Mouse (Mus musculus): Measurements from ENCODE around the gene Rtl5.
A peak's percentile ranks its signal among the peaks of the same experiment; 100 is the strongest.

Gene Rtl5

DNA sequence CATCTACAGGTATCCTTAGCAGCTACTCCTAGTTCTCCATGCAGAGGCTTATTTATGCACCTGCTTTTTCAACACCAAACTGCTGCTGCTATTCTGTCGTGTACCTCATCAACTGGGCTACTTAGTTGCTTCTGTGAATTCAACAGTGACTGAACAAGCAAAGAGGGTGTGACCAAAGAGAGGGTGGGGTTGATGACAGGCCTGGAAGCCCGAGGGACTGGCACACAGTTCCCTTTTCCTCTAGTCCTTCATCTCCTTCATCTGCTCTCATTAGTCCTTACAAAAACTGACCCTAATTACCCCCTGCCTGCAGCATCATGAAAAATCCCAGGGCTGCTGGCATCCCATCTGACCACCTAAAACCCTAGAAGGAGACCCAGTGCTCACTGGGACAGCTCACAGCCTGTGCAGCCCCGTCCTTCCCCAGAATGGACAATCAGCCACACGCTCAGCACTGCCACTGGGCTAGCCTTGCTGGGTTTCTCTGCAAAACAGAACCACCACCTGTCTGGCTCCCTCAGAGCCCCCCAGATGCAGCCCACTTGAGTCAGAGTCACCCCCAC lies 5.8 kb downstream of the Rtl5 start:
- DNase-seq, result no peak

DNA sequence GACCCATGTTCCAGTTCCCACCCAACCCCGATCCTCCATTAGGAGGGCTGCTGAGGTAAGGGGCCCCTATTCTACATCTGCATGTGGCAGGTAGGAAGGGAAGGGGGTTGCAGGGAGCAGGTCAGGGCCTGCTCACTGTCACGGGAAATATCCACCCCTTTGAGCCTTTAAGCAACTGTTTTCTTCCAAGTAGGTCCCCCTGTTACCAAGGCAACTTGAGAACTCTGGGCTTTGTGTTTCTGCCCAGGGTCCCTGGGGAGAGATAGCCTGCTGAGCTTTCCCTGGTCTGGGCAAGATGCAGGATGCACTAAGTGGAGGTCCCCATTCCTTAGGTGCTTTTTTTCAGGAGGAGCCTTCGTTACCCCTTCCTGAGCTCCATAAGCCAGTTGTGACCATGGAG lies 7.0 kb downstream of the Rtl5 start:
- no peak for DNase-seq

DNA sequence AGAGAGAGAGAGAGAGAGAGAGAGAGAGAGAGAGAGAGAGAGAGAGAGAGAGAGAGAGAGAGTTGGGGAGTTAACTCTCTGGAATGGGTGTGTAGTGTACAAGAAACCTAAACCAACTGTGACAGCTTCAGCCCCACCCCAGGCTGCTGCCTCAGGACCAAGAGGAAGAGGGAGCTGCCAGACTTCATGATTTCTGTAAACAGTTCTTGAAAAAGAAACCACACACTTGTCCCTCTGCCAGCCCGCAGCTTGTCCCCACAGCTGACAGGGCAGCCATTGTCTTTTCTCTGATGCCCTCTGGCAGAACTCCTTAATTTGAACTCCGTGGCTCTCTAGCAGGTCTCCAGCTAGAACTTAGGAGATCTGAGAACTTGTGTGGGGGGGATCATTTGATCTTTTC lies 10.2 kb downstream of the Rtl5 start:
- peak; percentile 78 to 83 for DNase-seq

DNA sequence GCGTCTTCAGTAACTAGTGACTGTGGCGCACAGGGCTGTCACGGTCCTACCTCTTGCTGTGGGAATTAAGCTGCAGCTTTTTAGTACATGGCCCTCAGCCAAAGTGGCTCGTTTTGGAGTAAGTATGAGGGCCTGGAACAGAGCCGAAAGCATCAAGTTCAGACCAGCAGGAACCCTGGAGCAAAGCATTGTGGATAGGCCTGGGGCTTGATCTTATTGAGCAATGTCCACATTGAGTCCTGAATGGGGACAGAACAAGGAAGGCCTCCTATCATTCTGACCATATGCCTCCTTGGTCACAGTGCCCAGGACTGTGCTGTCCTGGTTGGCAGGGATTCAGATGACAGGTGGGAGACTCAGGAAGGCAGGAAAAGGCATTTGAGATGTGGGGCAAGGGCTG lies 10.9 kb downstream of the Rtl5 start:
- peak; percentile 31 to 36 for DNase-seq

DNA sequence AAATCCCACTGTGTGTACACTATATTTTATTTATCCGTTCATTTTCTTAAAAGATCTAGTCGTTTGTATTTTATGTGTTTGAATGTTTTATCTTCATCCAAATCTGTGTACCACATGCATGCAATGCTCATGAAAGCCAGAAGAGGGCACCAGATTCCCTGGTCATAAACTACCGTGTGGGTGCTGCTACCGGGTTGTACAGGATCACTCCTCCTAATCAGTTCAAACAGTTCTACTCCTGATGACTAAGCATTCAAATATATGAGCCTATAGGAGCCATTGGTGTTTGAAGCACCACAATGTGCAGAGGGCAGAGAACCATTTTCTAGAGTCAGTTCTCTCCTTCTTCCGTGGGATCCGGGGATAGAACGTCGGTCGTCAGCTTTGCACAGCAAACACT lies 11.7 kb downstream of the Rtl5 start:
- DNase-seq, result no peak

DNA sequence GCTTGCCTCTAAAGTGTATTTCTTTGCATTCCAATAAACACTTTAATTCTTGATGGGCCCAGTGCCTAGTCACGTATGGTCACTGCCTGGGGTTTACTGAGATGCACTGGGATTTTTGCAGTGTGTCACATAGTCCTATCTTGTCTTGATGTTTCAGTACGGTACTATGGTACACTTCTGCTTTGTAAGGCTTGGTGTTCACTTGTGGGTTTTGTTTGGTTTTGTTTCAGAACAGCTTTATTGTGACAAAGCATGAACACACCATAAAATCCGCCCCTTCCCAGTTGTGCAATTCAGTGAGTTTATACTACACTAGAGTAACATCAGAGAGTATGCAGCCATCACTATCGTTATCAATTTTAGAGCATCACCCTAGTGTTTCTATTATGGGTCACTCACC lies 17.1 kb downstream of the Rtl5 start:
- no peak for DNase-seq

DNA sequence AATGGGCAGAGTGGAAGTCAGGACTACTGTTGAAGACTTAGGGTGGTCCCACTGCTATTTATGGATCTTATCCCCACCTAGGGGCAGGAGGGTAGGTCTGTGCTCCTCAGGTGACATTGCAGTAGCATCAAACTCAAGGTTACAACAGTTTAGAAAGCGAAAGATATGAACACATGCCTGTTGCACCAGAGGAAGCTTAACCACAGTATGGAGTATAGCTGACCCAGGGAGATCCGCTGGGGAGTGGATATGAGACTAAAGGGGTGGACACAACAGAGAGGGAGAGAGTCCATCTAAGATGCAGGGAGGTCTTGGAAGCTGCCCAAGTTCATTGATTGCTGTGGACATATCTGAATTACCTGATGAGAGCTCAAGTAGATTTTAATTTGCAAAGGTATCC lies 17.7 kb downstream of the Rtl5 start:
- no peak for DNase-seq

DNA sequence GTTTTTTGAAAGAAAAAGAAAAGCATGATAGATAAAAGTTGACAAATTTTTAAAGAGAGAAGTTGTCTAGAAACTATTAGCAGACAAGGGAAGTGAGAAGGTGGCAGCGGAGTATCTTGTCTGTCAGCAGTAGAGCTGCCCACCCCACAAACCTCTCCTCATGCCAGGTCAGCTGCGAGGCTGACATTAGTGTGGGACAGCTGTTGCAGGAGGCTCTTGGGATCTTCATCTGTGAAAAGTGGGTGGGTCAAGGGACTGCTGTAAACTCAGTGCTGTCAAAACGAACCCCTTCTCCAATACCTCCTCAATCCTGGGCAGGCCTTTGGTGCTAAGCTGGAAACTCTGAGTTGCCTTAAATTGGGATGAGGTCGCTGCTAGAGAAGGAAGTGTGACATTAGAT lies 19.9 kb downstream of the Rtl5 start:
- no peak for DNase-seq

DNA sequence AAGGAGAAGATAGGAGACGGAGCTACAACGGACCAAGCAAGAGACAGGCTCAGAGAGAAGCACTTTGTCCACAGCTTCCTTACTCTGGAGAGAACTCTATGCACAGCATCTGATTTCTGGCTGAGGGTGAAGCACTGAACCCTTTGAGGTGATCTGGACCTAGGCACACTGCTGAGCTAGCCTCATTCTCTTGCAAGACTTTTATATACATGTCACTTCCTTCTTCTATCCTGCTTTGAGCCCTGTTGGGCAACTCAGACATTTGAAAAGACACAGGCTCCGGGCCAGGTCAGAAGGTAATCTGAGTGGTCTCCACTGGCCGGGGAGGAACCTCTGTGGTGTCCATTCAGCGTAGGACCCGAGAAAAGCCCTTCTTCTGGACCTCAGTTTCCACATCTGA lies 20.6 kb downstream of the Rtl5 start:
- no peak for DNase-seq

DNA sequence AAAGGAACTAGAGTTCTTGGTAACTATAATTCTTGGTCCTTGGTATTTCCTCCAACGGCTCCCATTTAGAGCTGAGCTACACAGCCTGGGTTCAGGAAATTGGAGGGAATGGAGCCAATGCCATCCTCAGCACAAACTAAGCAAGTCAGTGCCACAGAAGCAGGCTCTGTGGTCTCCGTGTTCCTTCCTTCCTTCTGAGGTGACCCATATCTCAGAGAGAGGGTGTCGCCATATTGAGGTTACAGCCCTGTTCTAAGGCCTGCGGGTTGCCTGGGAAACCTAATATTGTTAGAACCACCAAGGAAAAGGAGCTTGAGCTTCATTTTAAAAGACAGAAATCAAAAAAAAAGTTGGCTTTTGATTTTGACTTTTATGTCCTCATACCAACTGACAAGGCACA lies 28.7 kb downstream of the Rtl5 start:
- no peak for DNase-seq

DNA sequence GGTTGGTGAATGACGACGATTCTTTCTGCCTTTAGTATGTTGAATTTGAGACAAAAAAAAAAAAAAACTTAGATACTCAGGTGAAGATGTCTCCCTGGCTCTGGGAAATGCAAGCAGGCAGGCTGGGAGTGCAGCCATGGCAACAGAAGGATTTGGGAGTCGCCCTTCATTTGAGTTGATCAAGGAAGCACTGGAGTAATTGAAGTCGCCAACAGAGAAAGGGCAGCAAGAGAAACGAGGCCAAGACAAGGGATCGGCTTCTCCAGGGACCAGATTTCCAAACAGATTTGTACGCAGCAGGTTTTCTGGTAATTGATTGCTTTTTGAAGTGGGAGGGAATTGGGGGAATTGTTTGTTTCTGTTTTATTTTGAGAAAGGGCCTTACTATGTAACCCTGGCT lies 29.5 kb downstream of the Rtl5 start:
- DNase-seq, result no peak

DNA sequence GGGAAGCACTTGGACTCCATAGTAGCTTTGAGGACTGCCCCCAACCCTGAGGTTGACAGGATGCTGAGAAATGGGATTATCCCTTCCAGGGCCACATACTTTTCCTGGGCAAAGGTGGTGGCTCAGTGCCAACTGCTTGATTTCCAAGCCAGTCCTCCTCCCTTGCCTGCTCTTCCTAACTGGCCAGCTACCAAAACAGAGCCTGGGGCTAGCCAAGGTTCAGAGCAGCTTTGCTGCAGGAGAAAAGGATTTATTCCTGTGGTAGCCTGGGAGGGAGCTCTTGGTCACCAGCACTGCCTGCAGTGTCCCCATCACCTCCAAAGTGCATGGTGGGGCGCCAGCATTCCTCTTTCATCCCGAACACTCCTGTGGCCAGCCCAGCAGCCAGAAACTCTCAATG lies 33.6 kb downstream of the Rtl5 start:
- DNase-seq, result peak; percentile 33 to 35

DNA sequence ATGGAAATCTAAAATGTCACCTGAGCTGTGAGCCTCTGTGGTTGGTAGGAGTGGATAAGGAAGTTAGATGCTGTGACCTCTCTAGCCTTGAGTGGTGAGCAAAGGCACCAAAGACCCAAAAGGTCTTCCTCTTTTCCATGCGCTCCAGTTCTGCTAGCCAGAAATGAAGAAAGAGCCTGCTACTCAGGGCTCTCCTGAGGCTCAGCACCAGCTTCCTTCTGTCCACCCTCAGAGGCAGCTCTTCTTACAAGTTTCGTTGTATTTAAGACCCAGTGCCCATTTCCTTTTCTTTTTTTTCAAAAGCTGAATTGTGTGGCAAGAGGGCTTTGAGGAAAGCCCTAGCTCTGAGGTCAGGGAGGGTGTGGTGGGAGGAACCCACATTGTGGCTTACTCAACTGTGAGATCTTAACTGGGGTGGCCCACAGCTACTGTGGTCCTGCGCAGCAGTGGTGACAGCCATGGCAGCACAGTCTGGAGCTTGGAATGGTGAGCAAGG lies 34.2 kb downstream of the Rtl5 start:
- DNase-seq, result peak; percentile 19 to 33

DNA sequence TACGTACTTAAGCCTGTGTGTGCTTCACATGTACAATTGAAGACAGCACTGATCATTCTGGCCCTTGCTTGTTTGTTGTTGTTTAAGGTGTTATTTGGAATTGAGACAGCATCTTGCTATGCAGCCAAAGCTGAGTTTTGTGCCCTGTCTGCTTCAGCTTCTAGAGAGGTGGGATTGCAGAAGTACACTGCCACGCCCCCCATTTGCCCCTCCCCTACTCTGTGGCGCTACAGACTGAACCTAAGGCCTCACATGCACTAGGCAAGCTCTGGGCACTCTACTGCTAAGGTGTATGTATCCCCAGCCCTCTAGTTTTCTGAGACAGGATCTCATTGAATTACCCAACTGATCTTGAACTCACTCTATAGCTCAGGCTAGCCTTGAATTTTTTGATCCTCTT lies 35.4 kb downstream of the Rtl5 start:
- DNase-seq, result no peak

DNA sequence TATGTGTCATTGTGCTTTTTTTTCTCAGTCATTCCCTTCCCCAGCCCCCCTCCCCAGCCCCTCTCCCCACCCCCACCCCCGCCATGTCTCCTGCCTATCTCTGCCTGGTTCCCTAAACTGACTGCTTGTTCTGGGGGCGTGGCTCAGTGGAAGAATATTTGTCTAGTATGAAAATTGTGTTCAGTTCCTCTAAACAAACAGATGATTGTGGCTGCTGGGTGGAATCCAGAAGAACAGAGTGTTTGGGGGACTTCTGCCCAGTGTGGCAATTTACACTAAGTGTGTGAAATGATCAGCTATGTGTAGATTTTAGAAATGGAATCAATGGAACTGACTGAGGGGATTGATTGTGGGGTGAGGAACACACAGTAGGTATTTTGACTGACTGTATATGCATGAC lies 37.5 kb downstream of the Rtl5 start:
- no peak for DNase-seq

DNA sequence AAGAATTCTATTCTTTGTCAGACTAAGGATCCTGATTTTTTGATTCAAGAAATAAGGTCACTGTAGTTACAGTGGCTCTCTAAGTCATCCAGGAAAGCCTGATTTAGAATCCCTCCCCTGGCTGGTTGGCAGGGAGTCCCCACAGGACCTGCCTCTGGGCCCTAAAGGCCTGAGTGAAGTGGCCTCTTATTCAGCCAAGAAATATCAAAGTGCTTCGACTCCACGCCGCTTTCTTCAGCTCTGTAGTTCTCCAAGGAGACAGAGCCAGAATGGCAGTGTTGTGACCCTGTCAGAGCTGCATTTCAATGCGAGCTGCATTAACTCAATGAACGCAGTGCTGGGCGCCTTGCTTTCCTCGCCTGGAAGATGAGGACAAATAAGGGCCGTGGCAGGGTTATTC lies 38.7 kb downstream of the Rtl5 start:
- DNase-seq, result no peak

DNA sequence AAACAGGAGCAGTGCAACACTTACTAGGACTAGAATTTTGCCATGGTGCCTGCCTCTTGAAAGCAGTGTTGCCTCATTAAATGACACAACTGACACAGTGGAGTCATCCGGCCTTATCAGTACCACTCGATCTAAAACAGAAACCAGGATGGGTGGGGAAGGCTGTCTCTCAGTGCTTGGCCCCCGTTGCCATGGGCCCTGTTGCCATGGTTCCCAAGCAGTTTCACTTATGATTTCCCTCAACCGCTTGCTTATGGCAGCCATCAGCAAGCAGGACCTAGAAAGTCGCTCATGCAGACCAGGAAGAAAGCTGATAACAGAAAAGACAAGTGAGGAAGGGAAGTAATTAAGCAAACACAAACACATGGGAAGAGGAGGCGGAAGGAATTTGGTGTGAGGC lies 39.3 kb downstream of the Rtl5 start:
- peak; percentile 71 to 72 for DNase-seq

DNA sequence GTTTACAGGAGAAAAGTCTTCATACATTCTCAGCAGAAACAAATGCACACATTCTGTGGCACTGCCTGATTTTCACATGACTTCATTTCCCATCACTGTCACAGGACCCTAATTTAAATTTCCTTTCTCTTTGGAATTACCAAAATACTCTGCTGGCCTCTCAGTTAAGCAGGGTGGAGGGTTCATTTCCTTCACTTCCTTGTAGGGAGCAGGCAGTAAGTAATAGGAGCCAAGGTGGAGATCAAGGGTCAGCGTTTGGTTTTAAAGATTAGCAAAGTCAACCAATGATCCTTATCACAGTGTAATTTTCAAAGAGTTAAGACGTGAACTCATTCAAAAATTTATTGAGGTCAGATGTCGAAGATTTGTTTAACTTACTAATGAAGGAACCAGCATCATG lies 46.1 kb downstream of the Rtl5 start:
- DNase-seq, result no peak

DNA sequence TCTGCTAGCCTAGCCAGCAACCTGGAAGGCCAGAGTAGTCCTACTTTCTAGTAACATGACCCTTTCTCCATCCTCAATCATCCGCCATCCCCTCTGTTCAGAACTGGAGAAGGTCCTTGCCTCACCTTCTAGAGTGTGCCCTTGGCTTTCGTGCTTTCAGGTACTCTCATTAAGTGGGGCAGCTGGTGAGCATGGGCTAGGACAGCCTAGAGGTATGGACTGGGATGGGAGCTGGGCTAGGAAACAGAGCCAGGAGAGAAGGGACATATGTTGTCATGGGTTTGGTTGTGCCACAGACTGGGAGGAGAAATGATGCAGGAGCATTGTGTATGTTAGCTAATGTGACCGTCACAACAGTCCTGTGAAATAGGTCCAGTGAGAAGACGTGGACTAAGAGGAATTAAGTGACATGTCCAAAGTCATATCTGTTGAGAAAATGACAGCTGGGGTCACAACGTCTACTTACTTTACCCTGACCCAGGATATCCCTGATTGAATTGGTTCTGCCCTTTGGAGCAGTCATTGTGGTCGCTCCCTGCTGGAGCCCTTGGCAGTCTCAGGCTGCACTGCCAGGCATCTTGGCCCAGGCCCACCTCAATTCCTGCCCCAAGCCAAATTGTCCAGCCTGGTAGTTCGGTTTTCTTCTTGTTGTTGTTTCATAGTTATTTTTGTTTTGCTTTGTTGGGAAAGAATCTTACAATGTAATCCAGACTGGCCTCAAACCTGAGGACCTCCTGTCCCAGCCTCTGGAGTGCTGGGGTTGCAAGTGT lies 51.4 kb downstream of the Rtl5 start:
- DNase-seq, result no peak

DNA sequence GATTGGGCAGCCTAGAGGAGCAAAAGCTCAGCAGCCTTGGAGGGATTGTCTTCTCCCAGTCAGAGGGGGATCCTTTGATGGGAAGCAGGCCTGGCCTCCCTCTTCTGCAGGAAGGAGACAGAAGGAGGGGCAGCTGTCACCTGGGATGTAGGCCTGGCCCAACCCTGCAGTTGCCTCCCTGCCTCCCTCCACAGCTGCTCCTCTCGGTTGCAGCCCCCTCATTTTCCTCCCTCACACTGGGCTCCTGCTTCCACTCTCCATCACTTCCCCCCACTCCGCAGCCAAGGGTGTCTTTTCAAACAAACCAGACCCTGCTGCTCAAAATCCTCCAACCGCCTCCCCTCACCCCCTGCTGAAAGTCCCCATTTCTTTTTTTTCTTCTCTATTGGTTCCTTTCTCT lies 52.2 kb downstream of the Rtl5 start:
- DNase-seq, result no peak

DNA sequence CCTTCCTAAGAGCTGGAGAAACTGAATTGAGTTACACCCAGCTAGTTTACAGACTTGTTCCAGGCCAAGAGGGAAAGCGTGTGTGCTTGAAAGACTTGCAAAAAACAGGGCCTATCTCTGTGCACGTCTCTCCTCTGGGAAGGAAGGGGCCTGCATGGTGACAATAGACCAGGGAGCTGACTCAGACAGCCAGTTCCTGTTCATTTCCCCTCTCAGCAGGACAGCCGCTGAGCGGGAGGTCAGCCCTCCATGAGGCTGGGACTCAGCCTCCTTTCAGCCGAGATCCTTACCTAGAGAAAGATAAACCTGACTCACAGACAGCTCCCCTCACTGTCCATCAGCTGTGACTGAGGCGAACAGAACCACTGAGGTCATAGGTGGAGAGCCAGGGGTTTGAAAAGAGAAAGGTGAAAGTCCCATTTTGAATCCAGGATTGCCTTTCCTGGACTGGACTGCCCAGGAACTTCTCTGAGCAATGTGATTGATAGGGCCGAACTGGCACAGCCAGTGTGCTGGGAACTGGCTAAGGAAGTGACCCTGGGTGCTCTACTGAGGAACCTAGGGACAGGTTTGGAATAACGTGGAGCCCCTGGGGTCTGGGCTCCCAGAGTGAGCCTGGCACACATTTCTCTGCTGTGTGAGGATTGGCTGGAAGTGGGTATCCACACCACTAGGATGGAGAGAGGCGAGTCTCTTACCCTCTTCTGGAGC lies 53.7 kb downstream of the Rtl5 start:
- peak; percentile 28 to 34 for DNase-seq
